Mouse (Mus musculus) C2C12 (cell line): Measurements from ENCODE around the gene Tpcn1.
A peak's percentile ranks its signal among the peaks of the same experiment; 100 is the strongest.

Source experiments
- CTCF ChIP-seq: IDR thresholded peaks from one replicate; pipeline ENCODE4 v1.5.1; 2011; ENCODE audit not compliant: control insufficient read depth, insufficient read depth, insufficient read length
- MAX ChIP-seq: IDR thresholded peaks from one replicate; pipeline ENCODE4 v1.6.1; 2011; ENCODE audit warnings: mild to moderate bottlenecking, control low read depth

DNA sequence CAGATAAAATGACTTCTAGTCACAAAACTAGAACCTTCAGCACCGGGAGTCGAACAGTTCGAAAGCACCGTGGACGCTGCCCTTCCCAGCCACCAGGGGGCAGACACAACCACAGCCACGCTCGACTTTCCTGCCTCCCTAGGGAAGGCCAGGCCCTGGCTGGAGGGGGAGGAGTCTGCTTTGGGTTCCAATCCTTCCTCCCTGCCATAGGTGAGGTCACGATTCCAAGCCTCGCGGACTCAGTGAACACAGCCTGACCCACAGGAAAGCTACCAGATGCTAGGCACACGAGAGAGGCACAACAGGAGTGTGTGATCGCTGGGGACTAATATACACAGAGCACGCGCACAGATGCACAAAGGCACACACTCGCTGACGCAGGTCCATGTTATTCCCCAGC lies 83.1 kb downstream of the Tpcn1 start:
- TF ChIP-seq MAX, result no peak
- TF ChIP-seq CTCF, result peak; percentile 94
